Mouse (Mus musculus) ovary, postnatal 14 days (tissue): ENCODE results near the gene Fbxl18.
"Not testable (repeated sequence)": the region's sequence is repeated elsewhere in the genome, so short reads cannot be mapped to it uniquely, and the experiment has no call there.

Source experiments
- DNase-seq: peaks from one replicate; pipeline ENCODE4 v3.0.0; 2022; ENCODE audit warnings: low spot score

Gene Fbxl18

DNA sequence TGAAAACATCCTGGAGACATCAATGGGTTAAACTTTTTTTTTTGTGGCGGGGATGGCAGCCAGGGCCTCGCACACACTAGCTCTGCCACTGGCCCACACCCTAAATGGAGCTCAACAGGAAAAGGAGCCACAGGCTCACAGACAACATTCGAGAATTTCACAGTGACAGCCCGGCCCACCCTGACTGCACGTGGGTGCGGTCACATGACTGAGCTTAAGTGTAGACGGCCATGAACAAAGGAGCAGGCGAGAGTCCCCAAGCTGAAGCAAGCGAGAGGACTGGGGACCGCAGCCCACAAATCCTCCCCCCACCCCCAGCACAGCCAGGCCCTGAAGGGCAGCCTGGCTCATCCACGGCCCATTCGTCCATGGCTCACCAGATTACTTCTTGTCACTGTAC, 23.5 kb downstream of the Fbxl18 start:
- DNase-seq, result no peak

DNA sequence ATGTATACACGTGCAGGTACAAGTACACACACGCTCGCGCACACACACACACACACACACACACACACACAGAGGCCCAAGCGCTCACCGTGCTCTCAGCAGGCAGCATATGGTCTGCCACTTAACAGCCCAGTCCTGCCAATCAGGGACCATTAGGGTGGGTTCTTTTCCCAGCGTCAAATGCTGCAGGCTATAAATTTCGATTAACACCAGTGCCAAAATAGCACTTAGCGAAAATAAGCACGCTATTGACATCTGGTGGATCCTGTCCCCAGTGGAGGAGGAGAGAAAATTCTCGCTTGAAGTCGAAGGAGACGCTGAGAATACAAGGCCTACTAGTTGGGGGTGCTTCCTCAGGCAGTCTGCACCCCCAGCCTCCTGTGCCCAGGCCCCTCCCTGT, 25.8 kb downstream of the Fbxl18 start:
- no peak for DNase-seq

DNA sequence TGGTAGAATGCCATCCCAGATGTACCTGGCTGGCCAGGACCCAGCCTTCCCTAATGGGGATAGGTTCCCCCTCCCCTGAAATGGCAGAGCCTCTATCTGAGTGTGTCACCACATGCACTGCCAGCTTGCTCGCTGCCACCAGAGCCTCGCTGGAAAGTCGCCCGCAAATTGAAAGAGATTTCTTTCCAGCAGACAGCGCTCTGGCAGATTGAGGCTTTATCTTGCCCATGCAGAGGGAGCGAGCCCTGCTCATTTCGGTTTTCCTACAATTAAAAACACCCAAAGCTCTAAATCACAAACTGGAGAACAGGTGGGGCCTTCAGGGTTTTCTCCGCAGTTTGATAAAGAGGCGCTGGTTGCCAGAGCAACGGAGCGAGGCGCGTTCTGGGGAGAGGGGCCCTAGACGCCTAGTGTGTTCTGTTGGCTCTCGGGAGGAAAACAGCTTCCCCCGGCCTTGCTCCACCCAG, 37.4 kb downstream of the Fbxl18 start:
- no peak for DNase-seq

DNA sequence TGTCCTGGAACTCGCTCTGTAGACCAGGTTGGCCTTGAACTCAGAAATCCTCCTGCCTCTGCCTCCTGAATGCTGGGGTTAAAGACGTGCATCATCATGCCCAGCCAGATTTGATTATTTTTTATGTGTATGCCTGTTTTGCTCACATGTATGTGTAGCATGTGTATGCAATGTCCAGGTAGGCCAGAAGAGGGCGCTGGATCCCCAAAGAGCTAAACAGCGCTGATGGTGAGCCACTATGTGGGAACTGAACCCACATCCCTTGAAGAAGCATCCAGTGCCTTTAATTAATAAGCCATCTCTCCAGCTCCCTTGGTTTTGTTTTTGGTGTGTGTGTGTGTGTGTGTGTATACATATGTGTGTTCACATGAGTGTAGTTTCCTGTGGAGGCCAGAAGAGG, 38.8 kb downstream of the Fbxl18 start:
- DNase-seq, result no peak

DNA sequence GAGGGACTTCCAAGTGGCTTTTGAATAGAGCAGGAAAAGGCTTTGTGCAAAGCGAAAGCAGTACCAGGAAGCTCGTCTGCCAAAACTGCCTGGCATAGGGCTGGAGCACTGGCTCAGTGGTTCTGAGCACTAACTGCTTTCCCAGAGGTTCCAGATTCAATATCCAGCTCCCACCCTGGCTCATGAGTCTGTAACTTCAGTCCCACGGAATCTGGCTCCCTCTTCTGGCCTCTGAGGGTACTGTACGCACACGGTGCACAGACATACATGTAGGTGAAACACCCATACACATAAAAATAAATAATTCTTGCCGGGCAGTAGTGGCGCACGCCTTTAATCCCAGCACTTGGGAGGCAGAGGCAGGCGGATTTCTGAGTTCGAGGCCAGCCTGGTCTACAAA, 40.3 kb downstream of the Fbxl18 start:
- no peak for DNase-seq

DNA sequence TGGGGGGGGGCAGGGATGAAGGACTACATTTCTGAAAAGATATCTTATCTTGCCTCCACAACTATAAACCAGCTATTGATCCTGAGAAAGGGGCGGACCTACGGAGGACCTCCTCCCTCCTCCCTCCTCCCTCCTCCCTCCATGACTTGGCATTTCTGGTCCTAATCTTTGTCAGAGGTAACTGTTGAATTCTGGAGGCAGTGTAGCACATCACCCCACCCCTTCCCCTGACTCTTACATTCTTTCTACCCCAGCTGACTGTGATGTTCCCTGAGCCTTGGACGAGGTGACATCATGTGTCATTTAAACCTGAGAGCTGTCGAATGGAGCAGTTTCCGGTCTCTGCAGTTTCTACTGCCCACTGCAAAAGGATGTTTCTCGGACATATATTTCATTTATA, 41.6 kb downstream of the Fbxl18 start:
- no peak for DNase-seq

DNA sequence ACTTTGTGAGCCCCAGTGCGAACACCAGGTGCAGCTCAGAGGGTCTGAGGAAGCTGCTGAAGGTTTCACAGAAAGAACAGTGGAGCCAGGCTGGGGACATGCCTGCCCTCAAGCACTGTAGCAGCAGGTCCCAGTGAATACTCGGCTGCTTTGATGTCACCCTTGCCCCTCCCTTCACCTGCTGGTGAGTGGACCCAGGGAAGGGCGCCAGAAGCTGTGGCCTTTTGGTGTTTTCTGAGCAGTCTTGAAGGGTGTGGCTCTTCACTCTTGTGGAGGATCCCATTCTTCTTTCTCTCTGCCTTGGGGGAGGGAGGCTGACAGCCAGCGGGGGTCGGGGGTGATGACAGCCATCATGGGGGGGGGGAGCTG, 43.6 kb downstream of the Fbxl18 start:
- no peak for DNase-seq

GRCm38 (mm10) chr5:142850916-142851680, 44.1 kb downstream of the Fbxl18 start:
- DNase-seq, result no peak

DNA sequence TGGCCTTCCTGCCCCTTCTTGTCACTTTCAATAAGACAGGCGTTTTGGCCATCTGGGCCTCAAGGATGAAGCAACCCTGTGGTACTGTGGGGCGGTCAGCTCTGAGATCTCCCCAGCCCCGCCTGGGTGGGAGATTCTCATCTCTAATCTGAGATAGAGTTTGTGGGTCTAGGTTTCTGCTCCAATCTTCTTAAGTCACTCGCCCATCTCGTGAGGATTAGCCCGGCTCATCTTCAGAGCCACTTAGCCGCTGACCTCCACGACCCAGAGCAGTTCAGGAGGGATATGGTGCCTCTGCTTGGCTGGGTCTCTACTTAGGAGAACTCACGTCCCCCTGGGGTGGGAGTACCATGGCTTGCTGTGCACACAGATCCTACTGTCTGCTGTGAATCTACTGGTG, 44.7 kb downstream of the Fbxl18 start:
- DNase-seq, result no peak

GRCm38 (mm10) chr5:142848911-142849310, 46.3 kb downstream of the Fbxl18 start:
- DNase-seq, result no peak

DNA sequence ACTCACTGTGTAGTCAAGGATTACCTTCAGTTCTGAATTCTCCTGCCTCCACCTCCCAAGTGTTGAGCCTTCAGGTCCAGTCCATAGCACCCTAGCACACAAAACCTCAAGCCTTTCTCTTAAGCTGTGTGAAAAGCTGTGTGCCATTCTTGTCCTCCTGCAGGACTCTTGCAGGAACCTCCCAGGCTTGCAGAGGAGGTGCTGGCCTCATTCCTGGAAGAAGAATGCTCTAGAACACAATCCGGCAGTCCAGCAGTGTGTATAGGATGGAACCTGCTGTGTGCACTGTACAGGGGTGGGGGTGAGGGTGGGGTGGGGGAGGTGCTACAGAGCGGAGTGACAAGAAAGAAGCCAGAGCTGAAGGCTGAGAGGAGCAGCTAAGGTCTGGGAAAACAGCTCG, 47.1 kb downstream of the Fbxl18 start:
- no peak for DNase-seq

DNA sequence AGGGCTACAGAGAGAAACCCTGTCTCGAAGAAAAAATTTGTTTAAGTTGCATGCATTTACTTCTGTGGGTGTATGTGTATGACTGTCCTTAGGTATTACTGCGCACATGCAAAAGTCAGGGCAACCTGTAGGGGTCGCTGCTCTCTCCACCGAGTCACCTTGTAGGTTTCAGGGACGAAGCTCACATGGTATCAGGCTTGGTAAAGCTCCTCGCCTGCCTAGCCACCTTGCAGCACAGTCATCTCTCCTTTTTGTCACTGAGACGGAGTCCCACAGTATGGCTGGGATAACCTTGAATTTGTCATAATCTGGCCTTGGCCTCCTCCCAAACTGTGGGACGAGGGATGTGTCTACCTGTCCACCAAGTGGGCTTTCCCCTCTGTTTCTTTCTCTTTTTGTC, 50.8 kb downstream of the Fbxl18 start:
- DNase-seq, result no peak

GRCm38 (mm10) chr5:142842137-142842642, 53.0 kb downstream of the Fbxl18 start:
- DNase-seq, result no peak

- DNase-seq, result no peak
These were observed 53.7 kb downstream of the Fbxl18 start for GRCm38 (mm10) chr5:142841372-142842136.

DNA sequence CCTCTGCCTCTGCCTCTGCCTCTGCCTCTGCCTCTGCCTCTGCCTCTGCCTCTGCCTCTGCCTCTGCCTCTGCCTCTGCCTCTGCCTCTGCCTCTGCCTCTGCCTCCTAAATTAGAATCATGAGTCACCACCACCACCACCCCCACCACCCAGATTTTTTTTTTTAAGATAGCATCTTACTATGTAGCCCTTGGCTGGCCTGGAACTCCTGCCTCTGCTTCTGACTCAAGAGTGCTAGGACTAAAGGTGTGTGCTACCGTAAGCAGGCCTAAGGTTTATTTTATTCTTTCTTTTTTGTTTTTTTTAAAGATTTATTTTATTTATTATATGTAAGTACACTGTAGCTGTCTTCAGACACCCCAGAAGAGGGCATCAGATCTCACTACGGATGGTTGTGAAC, 57.8 kb downstream of the Fbxl18 start:
- DNase-seq, result not testable (repeated sequence)

DNA sequence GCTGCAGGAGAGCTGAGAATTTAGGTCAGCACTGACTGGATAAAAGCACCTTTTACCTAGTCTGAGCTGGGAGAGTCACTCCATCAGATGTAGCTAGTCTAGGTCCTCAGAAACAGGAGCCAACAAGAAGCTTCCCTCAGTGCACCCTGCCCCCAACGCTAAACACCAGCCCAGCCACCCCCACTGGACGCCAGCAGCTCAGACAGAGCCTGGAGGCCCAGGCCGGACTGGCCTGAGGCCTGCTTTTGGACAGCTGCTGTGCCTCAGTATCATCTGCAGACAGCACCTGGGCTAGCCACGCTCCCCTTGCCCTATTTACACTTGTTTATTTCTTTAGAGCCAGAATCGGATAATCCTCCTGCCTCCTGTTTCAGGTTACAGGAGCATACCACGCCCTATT, 58.3 kb downstream of the Fbxl18 start:
- DNase-seq, result no peak

- DNase-seq, result no peak
These were observed 61.4 kb downstream of the Fbxl18 start for GRCm38 (mm10) chr5:142833646-142834438.

- DNase-seq, result no peak
These were observed 69.1 kb downstream of the Fbxl18 start for GRCm38 (mm10) chr5:142826131-142826530.

GRCm38 (mm10) chr5:142825665-142826064, 69.6 kb downstream of the Fbxl18 start:
- DNase-seq, result no peak

DNA sequence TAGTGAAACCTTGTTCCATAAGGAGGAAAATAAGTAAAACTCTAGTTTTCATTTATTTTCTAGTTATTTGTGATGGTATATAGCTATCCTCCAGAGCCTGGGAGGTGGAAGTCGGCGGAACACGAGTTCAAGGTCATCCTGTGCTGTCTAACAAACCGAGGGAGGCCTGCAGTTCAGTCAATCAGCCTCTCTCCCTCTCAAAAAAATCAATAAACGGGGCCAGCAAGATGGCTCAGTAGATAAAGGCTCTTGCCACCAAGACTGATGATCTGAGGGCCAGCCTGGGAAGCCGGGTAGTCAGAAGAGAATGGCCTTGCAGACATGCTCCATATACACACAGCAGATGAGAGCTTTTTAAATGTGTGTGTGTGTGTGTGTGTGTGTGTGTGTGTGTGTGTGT, 71.1 kb downstream of the Fbxl18 start:
- no peak for DNase-seq

DNA sequence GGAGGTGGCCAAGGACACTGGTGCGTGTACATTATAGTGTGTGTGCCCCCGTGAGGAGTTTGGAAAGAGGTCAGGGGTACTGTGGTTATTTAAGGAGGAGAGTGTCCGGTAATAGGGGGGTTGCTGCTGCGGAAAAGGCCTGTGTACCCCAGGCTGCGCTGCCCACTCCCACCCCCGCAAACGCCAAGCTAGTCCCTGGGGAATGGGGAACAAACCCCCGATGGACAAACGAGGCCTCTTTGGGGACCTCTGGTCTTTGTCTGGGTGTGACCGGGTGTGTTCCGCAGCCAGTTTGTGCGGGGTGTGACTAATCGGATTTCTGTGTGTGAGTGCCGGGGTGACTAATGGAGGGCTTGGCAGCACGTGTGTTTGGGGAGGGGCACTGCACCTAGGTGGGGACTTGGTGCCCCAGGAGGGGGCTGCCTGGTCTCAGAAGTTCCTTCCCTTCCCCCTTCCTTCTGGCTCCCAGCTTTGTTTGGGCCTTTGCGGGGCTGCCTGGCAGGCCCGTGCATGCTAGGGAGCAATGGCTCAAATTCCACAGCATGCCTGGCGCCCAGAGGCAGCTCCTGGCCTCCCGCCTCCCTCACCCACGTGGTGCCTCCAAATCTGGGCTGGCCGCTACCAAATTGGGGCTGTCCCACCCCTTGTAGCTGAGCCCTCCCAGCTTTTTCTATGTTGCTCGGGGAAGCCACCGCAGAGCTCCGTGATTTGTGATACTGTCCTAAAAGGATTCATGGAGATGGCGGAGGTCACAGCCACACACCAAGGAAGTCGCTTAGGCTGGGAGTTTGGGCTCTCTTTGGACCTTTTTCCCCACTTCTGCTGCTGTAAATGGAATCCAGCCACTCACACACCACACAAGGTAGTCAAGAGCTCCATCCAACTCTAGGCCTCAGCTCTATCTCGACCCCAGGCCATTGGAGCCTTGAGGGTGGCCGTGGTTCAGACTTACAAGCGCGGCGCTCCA, 71.8 kb downstream of the Fbxl18 start:
- DNase-seq, result peak; percentile 86
